Mouse (Mus musculus): Measurements from ENCODE around the gene Gnaq.

GRCm38 (mm10) chr19:16328074-16328850 lies 195.6 kb downstream of the Gnaq start:
- no peak for TF ChIP-seq POLR2A (IDR thresholded peaks at IDR 0.05; ENCODE audit: borderline replicate concordance, insufficient read depth, low read length)
- no peak for TF ChIP-seq CTCF (IDR thresholded peaks at IDR 0.05; ENCODE audit: borderline replicate concordance, insufficient read depth, low read depth, low read length)
